Mouse (Mus musculus): ENCODE results near the gene Bsnd. TPM values are rescaled to one million over a fixed set of nuclear protein-coding genes. Genes with fewer than 3 reads are reported as not detected.

The Bsnd gene
- total RNA-seq, 2 experiments from 2014 or later, result not detected

Other genes starting within 250 kb of the Bsnd start
- 28.6 and 38.1 TPM in 2 replicates for gene Usp24, start 176.1 kb downstream of the Bsnd start, total RNA-seq (2015)
- 30.9 and 41.6 TPM in 2 replicates for gene Usp24, start 176.1 kb downstream of the Bsnd start, total RNA-seq (2017)
- gene Pcsk9, start 28.0 kb downstream of the Bsnd start, total RNA-seq (2015), result not detected in 2 replicates
- gene Pcsk9, start 28.0 kb downstream of the Bsnd start, total RNA-seq (2017), result 0.12 and 0.14 TPM in 2 replicates
- gene Dhcr24, start 68.8 kb upstream of the Bsnd start, total RNA-seq (2015), result 15.9 and 17.4 TPM in 2 replicates
- 9.8 and 11.0 TPM in 2 replicates for gene Dhcr24, start 68.8 kb upstream of the Bsnd start, total RNA-seq (2017)
- gene Lexm, start 125.0 kb upstream of the Bsnd start, total RNA-seq (2015), result not detected in 2 replicates
- gene Lexm, start 125.0 kb upstream of the Bsnd start, total RNA-seq (2017), result not detected in 2 replicates
- not detected in 2 replicates for gene Ttc22, start 130.1 kb upstream of the Bsnd start, total RNA-seq (2015)
- not detected in 2 replicates for gene Ttc22, start 130.1 kb upstream of the Bsnd start, total RNA-seq (2017)
- 3.7 and 6.6 TPM in 2 replicates for gene Pars2, start 158.8 kb upstream of the Bsnd start, total RNA-seq (2015)
- gene Pars2, start 158.8 kb upstream of the Bsnd start, total RNA-seq (2017), result 7.7 and 8.8 TPM in 2 replicates
- gene Ttc4, start 186.7 kb upstream of the Bsnd start, total RNA-seq (2015), result 32.2 and 42.5 TPM in 2 replicates
- gene Ttc4, start 186.7 kb upstream of the Bsnd start, total RNA-seq (2017), result 24.9 and 28.2 TPM in 2 replicates
- not detected in 2 replicates for gene Mroh7, start 238.6 kb upstream of the Bsnd start, total RNA-seq (2015)
- not detected in 2 replicates for gene Mroh7, start 238.6 kb upstream of the Bsnd start, total RNA-seq (2017)
- not detected in 2 replicates for gene Fam151a, start 241.6 kb upstream of the Bsnd start, total RNA-seq (2015)
- gene Fam151a, start 241.6 kb upstream of the Bsnd start, total RNA-seq (2017), result not detected in 2 replicates